Mouse (Mus musculus): ENCODE data around the gene Plce1. TPM values are rescaled to one million over a fixed set of nuclear protein-coding genes. Genes with fewer than 3 reads are reported as not detected.
"Not testable (repeated sequence)": the region's sequence is repeated elsewhere in the genome, so short reads cannot be mapped to it uniquely, and the experiment has no call there.

Plce1 gene
- polyA plus RNA-seq, 1 experiment = 5.5 TPM

GRCm38 (mm10) chr19:38488103-38488912 lies 7.4 kb downstream of the Plce1 start:
- DNase-seq (ENCODE audit: extremely low spot score in 1 of 2, low spot score in 1 of 2) = no peak

- DNase-seq (ENCODE audit: extremely low spot score in 1 of 2, low spot score in 1 of 2) = no peak
Observed at GRCm38 (mm10) chr19:38498233-38498632, 17.3 kb downstream of the Plce1 start.

- DNase-seq (ENCODE audit: extremely low spot score in 1 of 2, low spot score in 1 of 2) = no peak
Observed at GRCm38 (mm10) chr19:38504597-38504996, 23.7 kb downstream of the Plce1 start.

- DNase-seq (ENCODE audit: extremely low spot score in 1 of 2, low spot score in 1 of 2) = peak; percentile 11 to 61
Observed at GRCm38 (mm10) chr19:38506131-38506530, 25.2 kb downstream of the Plce1 start.

GRCm38 (mm10) chr19:38507251-38507965 lies 26.5 kb downstream of the Plce1 start:
- peak; percentile 3 to 25 for DNase-seq (ENCODE audit: extremely low spot score in 1 of 2, low spot score in 1 of 2)

GRCm38 (mm10) chr19:38507966-38508625 lies 27.2 kb downstream of the Plce1 start:
- DNase-seq (ENCODE audit: extremely low spot score in 1 of 2, low spot score in 1 of 2) = no peak

GRCm38 (mm10) chr19:38514417-38515184 lies 33.7 kb downstream of the Plce1 start:
- DNase-seq (ENCODE audit: extremely low spot score in 1 of 2, low spot score in 1 of 2) = no peak

GRCm38 (mm10) chr19:38526855-38527254 lies 45.9 kb downstream of the Plce1 start:
- no peak for DNase-seq (ENCODE audit: extremely low spot score in 1 of 2, low spot score in 1 of 2)

- no peak for DNase-seq (ENCODE audit: extremely low spot score in 1 of 2, low spot score in 1 of 2)
Observed at GRCm38 (mm10) chr19:38527475-38527874, 46.6 kb downstream of the Plce1 start.

- peak in 1 of 2 experiments; percentile 10 for DNase-seq (ENCODE audit: extremely low spot score in 1 of 2, low spot score in 1 of 2)
Observed at GRCm38 (mm10) chr19:38533230-38533629, 52.3 kb downstream of the Plce1 start.

- no peak for DNase-seq (ENCODE audit: extremely low spot score in 1 of 2, low spot score in 1 of 2)
Observed at GRCm38 (mm10) chr19:38539338-38539737, 58.4 kb downstream of the Plce1 start.

- DNase-seq (ENCODE audit: extremely low spot score in 1 of 2, low spot score in 1 of 2) = no peak
Observed at GRCm38 (mm10) chr19:38540549-38540948, 59.6 kb downstream of the Plce1 start.

GRCm38 (mm10) chr19:38549487-38550058 lies 68.7 kb downstream of the Plce1 start:
- no peak for DNase-seq (ENCODE audit: extremely low spot score in 1 of 2, low spot score in 1 of 2)

- DNase-seq (ENCODE audit: extremely low spot score in 1 of 2, low spot score in 1 of 2) = no peak
Observed at GRCm38 (mm10) chr19:38553551-38553950, 72.6 kb downstream of the Plce1 start.

GRCm38 (mm10) chr19:38555399-38555798 lies 74.5 kb downstream of the Plce1 start:
- DNase-seq (ENCODE audit: extremely low spot score in 1 of 2, low spot score in 1 of 2) = peak in 1 of 2 experiments; percentile 12

GRCm38 (mm10) chr19:38558816-38559215 lies 77.9 kb downstream of the Plce1 start:
- no peak for DNase-seq (ENCODE audit: extremely low spot score in 1 of 2, low spot score in 1 of 2)

GRCm38 (mm10) chr19:38561887-38562286 lies 81.0 kb downstream of the Plce1 start:
- DNase-seq (ENCODE audit: extremely low spot score in 1 of 2, low spot score in 1 of 2) = not testable (repeated sequence)

- no peak for DNase-seq (ENCODE audit: extremely low spot score in 1 of 2, low spot score in 1 of 2)
Observed at GRCm38 (mm10) chr19:38566156-38566555, 85.2 kb downstream of the Plce1 start.

GRCm38 (mm10) chr19:38566752-38567151 lies 85.8 kb downstream of the Plce1 start:
- peak in 1 of 2 experiments; percentile 48 for DNase-seq (ENCODE audit: extremely low spot score in 1 of 2, low spot score in 1 of 2)

- no peak for DNase-seq (ENCODE audit: extremely low spot score in 1 of 2, low spot score in 1 of 2)
Observed at GRCm38 (mm10) chr19:38567331-38567730, 86.4 kb downstream of the Plce1 start.
